Mouse (Mus musculus) limb, embryonic 15.5 days (tissue): Measurements from ENCODE around the gene Itpkc. TPM values are rescaled to one million over a fixed set of nuclear protein-coding genes. Genes with fewer than 3 reads are reported as not detected.

Source experiments
- ATAC-seq: fragments of 200-750 bp; cut with Nextera tagmentation; 2 replicates; pipeline ENCODE4 v1.8.0; 2017; ENCODE audit warnings: low read depth, moderate TSS enrichment; ENCODE audit not compliant: insufficient number of reproducible peaks, low FRiP score, low TSS enrichment
- H3K27ac ChIP-seq: fragments of 300-500 bp; sonication (generic); 2 replicates; pipeline ENCODE4 v1.5.1; 2015; ENCODE audit warnings: moderate library complexity, mild to moderate bottlenecking, inconsistent platforms
- H3K27me3 ChIP-seq: fragments of 300-500 bp; sonication (generic); 2 replicates; pipeline ENCODE4 v1.6.1; 2015; ENCODE audit warnings: inconsistent platforms
- H3K36me3 ChIP-seq: fragments of 300-500 bp; sonication (generic); 2 replicates; pipeline ENCODE4 v1.6.1; 2015; ENCODE audit warnings: inconsistent platforms
- H3K4me1 ChIP-seq: fragments of 300-500 bp; sonication (generic); 2 replicates; pipeline ENCODE4 v1.6.1; 2015; ENCODE audit warnings: inconsistent platforms
- H3K4me2 ChIP-seq: fragments of 300-500 bp; sonication (generic); 2 replicates; pipeline ENCODE4 v1.6.1; 2015; ENCODE audit warnings: mild to moderate bottlenecking, inconsistent platforms
- H3K4me3 ChIP-seq: fragments of 300-500 bp; sonication (generic); 2 replicates; pipeline ENCODE4 v1.5.1; 2015; ENCODE audit warnings: mild to moderate bottlenecking, inconsistent platforms
- H3K9ac ChIP-seq: fragments of 300-500 bp; sonication (generic); 2 replicates; pipeline ENCODE4 v1.6.1; 2015; ENCODE audit warnings: inconsistent platforms
- H3K9me3 ChIP-seq: fragments of 300-500 bp; sonication (generic); 2 replicates; pipeline ENCODE4 v1.6.1; 2016; ENCODE audit warnings: inconsistent platforms
- WGBS: fragments of 180-500 bp; shearing (Covaris S2); methylation state at CpG from one replicate; pipeline ENCODE4 v1.1.7; 2015; 5-methylcytosine and 5-hydroxymethylcytosine counted together
- polyA plus RNA-seq: library from polyadenylated mRNA; unstranded; fragments of >200 nt; fragmentation: Nextera tagmentation; extraction: Ambion mirVana; gene quantifications from 2 replicates; pipeline ENCODE4 v1.2.1, GENCODE M21; 2015

The Itpkc gene
- 11.6 and 12.1 TPM in 2 replicates for polyA plus RNA-seq

- H3K4me3 ChIP-seq, result peak within 1 kb of the TSS; percentile 96
- H3K9ac ChIP-seq, result peak within 1 kb of the TSS; percentile 81
- H3K27me3 ChIP-seq, result no peaks in the 10 kb centered on the region
- ATAC-seq, result peak; percentile 82
- H3K4me2 ChIP-seq, result peak within 1 kb of the TSS; percentile 62
- H3K36me3 ChIP-seq, result no peaks in the 10 kb centered on the region
- no peaks in the 10 kb centered on the region for H3K9me3 ChIP-seq
- WGBS, result under 1% methylated on average over 49 of the region's 49 CpGs
- H3K4me1 ChIP-seq, result peaks cover 59% of the 10 kb centered on the region
- H3K27ac ChIP-seq, result peak within 1 kb of the TSS; percentile 94
Measured at GRCm38 (mm10) chr7:27228281-27228821, at the start of gene Itpkc. Itpkc (minus strand) TSS chr7:27228661.

- no peak for ATAC-seq
- H3K36me3 ChIP-seq, result peaks cover 89% of the 10 kb centered on the region
Measured at GRCm38 (mm10) chr7:27277191-27277590, 48.7 kb upstream of the Itpkc start.

GRCm38 (mm10) chr7:27276021-27276420 is 47.6 kb upstream of the Itpkc start:
- no peak overlapping the region for H3K4me3 ChIP-seq
- no peaks in the 10 kb centered on the region for H3K9me3 ChIP-seq
- H3K27ac ChIP-seq, result no peak overlapping the region
- H3K4me2 ChIP-seq, result no peak overlapping the region
- no peak overlapping the region for H3K9ac ChIP-seq
- no peaks in the 10 kb centered on the region for H3K27me3 ChIP-seq
- no peak for ATAC-seq
- H3K36me3 ChIP-seq, result peaks cover 88% of the 10 kb centered on the region
- H3K4me1 ChIP-seq, result peaks cover 4% of the 10 kb centered on the region; the same call in 1 of the 2 replicates
- WGBS, result 57% methylated on average over 7 of the region's 7 CpGs

More at GRCm38 (mm10) chr7:27277191-27277590, 48.7 kb upstream of the Itpkc start:
- H3K4me3 ChIP-seq, result no peak overlapping the region
- H3K4me1 ChIP-seq, result peaks cover 4% of the 10 kb centered on the region; the same call in 1 of the 2 replicates
- 94% methylated on average over 3 of the region's 3 CpGs for WGBS
- no peak overlapping the region for H3K27ac ChIP-seq
- H3K9ac ChIP-seq, result no peak overlapping the region
- no peak overlapping the region for H3K4me2 ChIP-seq
- no peaks in the 10 kb centered on the region for H3K27me3 ChIP-seq
- no peaks in the 10 kb centered on the region for H3K9me3 ChIP-seq

GRCm38 (mm10) chr7:27274916-27275315 is 46.5 kb upstream of the Itpkc start:
- Histone ChIP-seq H3K36me3 (peaks cover 90% of the 10 kb centered on the region), H3K27me3 (no peaks in the 10 kb centered on the region), H3K27ac (no peak overlapping the region), H3K9me3 (no peaks in the 10 kb centered on the region), H3K4me3 (no peak overlapping the region), H3K4me1 (peaks cover 4% of the 10 kb centered on the region; the same call in 1 of the 2 replicates), H3K4me2 (no peak overlapping the region), H3K9ac (no peak overlapping the region)
- WGBS, result 89% methylated on average over 4 of the region's 4 CpGs
- ATAC-seq, result no peak

- no peak overlapping the region for H3K4me3 ChIP-seq
Measured at GRCm38 (mm10) chr7:27273739-27274351, 45.4 kb upstream of the Itpkc start.

GRCm38 (mm10) chr7:27271423-27271822 is 43.0 kb upstream of the Itpkc start:
- Histone ChIP-seq H3K4me3 (no peak overlapping the region), H3K9ac (no peak overlapping the region), H3K9me3 (peaks cover 4% of the 10 kb centered on the region; the same call in 1 of the 2 replicates), H3K27me3 (no peaks in the 10 kb centered on the region), H3K4me2 (no peak overlapping the region), H3K27ac (no peak overlapping the region), H3K36me3 (peaks cover 91% of the 10 kb centered on the region), H3K4me1 (peaks cover 4% of the 10 kb centered on the region; the same call in 1 of the 2 replicates)
- ATAC-seq, result no peak
- WGBS, result 92% methylated on average over 8 of the region's 8 CpGs

More at GRCm38 (mm10) chr7:27273739-27274351, 45.4 kb upstream of the Itpkc start:
- H3K36me3 ChIP-seq, result peaks cover 90% of the 10 kb centered on the region
- ATAC-seq, result no peak
- peaks cover 2% of the 10 kb centered on the region; the same call in 1 of the 2 replicates for H3K9me3 ChIP-seq
- peaks cover 4% of the 10 kb centered on the region; the same call in 1 of the 2 replicates for H3K4me1 ChIP-seq
- no peaks in the 10 kb centered on the region for H3K27me3 ChIP-seq
- no peak overlapping the region for H3K9ac ChIP-seq
- no peak overlapping the region for H3K27ac ChIP-seq
- WGBS, result 63% methylated on average over 32 of the region's 32 CpGs
- no peak overlapping the region for H3K4me2 ChIP-seq

- H3K9ac ChIP-seq, result no peak overlapping the region
- no peak overlapping the region for H3K27ac ChIP-seq
- WGBS, result 69% methylated on average over 20 of the region's 20 CpGs
- H3K9me3 ChIP-seq, result peaks cover 4% of the 10 kb centered on the region; the same call in 1 of the 2 replicates
- no peaks in the 10 kb centered on the region for H3K27me3 ChIP-seq
- no peaks in the 10 kb centered on the region for H3K4me1 ChIP-seq
- no peak overlapping the region for H3K4me2 ChIP-seq
- H3K4me3 ChIP-seq, result no peak overlapping the region
- ATAC-seq, result no peak
- H3K36me3 ChIP-seq, result peaks cover 96% of the 10 kb centered on the region
Measured at GRCm38 (mm10) chr7:27266515-27267128, 38.2 kb upstream of the Itpkc start.

- Histone ChIP-seq H3K27me3 (no peaks in the 10 kb centered on the region), H3K36me3 (peaks cover 80% of the 10 kb centered on the region), H3K27ac (no peak overlapping the region), H3K9ac (no peak overlapping the region), H3K4me3 (no peak overlapping the region), H3K4me2 (no peak overlapping the region), H3K4me1 (peaks cover 9% of the 10 kb centered on the region), H3K9me3 (peaks cover 4% of the 10 kb centered on the region; the same call in 1 of the 2 replicates)
- no peak for ATAC-seq
- 77% methylated on average over 12 of the region's 12 CpGs for WGBS
Measured at GRCm38 (mm10) chr7:27264761-27265160, 36.3 kb upstream of the Itpkc start.

- 83% methylated on average over 6 of the region's 6 CpGs for WGBS
- Histone ChIP-seq H3K36me3 (peaks cover 51% of the 10 kb centered on the region), H3K4me1 (peaks cover 24% of the 10 kb centered on the region), H3K27me3 (no peaks in the 10 kb centered on the region), H3K4me3 (no peak overlapping the region), H3K9ac (no peak overlapping the region), H3K27ac (no peak overlapping the region), H3K9me3 (no peaks in the 10 kb centered on the region), H3K4me2 (no peak overlapping the region)
- no peak for ATAC-seq
Measured at GRCm38 (mm10) chr7:27261888-27262287, 33.4 kb upstream of the Itpkc start.

GRCm38 (mm10) chr7:27260856-27261255 is 32.4 kb upstream of the Itpkc start:
- H3K4me1 ChIP-seq, result peaks cover 28% of the 10 kb centered on the region
- H3K4me2 ChIP-seq, result no peak overlapping the region; the same call in 1 of the 2 replicates
- ATAC-seq, result no peak
- WGBS, result 84% methylated on average over 7 of the region's 7 CpGs
- H3K9me3 ChIP-seq, result no peaks in the 10 kb centered on the region
- no peak overlapping the region for H3K27ac ChIP-seq
- no peak overlapping the region for H3K9ac ChIP-seq
- H3K4me3 ChIP-seq, result no peak overlapping the region
- peaks cover 41% of the 10 kb centered on the region for H3K36me3 ChIP-seq
- H3K27me3 ChIP-seq, result no peaks in the 10 kb centered on the region

- no peak for ATAC-seq
- peak overlapping the region; percentile 95 for H3K9ac ChIP-seq
- no peaks in the 10 kb centered on the region for H3K9me3 ChIP-seq
Measured at GRCm38 (mm10) chr7:27259771-27260170, 31.3 kb upstream of the Itpkc start.

GRCm38 (mm10) chr7:27259271-27259721 is 30.8 kb upstream of the Itpkc start:
- Histone ChIP-seq H3K27ac (peak overlapping the region; percentile 97), H3K9me3 (no peaks in the 10 kb centered on the region), H3K4me1 (peaks cover 29% of the 10 kb centered on the region), H3K9ac (peak overlapping the region; percentile 95), H3K36me3 (peaks cover 36% of the 10 kb centered on the region), H3K4me2 (peak overlapping the region; percentile 80), H3K27me3 (no peaks in the 10 kb centered on the region), H3K4me3 (peak overlapping the region; percentile 83)
- no peak for ATAC-seq
- 1% methylated on average over 9 of the region's 9 CpGs for WGBS

More at GRCm38 (mm10) chr7:27259771-27260170, 31.3 kb upstream of the Itpkc start:
- Histone ChIP-seq H3K4me1 (peaks cover 29% of the 10 kb centered on the region), H3K27ac (peak overlapping the region; percentile 97), H3K36me3 (peaks cover 36% of the 10 kb centered on the region), H3K27me3 (no peaks in the 10 kb centered on the region), H3K4me3 (peak overlapping the region; percentile 83), H3K4me2 (peak overlapping the region; percentile 80)
- WGBS, result 23% methylated on average over 5 of the region's 5 CpGs
